ENCODE assay signal across 8 mouse cellular contexts in the genomic region with DNA sequence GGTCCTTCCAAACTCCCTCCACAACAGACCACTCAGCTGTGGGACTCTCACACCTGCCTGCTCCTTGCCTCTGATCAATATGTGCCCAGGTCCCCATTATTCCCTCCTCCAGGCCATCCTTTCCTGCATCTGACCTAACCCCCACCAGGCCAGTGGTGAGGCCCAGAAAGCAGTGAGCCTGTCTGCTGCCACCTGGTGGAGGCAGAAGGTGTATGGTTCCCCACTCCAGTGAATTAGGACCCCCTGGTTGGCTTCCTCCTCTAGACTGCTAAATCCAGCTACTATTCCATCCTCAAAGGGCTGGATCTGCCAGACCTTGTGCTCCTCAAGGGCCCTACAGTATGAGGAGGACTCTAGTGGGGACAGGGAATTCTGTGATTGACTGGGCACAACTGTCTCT.
A peak's percentile ranks its signal among the peaks of the same experiment; 100 is the strongest.
DNase-seq lines count a peak whose midpoint lies in the region; ATAC-seq and TF ChIP-seq lines count a peak whose summit lies in the region.

No protein-coding gene starts in this region.

- H3K9ac ChIP-seq in CH12.LX (ENCODE audit: insufficient read depth, low read depth), result no peak overlapping the region

- in situ Hi-C loops in CH12.LX (cut with MboI; ENCODE audit: low pct_ligation_motif_present, low pct_unique_long_range_greater_than_20kb, low sequenced_read_pairs), result no loop called here

- 0 out of 2 replicates have a peak, but pooled peaks have one; percentile 36 for ATAC-seq in frontal cortex, adult (ENCODE audit: low TSS enrichment)

- TF ChIP-seq EP300 in CH12.LX (IDR thresholded peaks at IDR 0.05; ENCODE audit: low read length), result no peak

- H3K4me3 ChIP-seq in CH12.LX (replicated peaks in 1 of 3; ENCODE audit: low read depth in 2 of 3, low read length in 2 of 3, poor library complexity in 1 of 3), result no peak overlapping the region

- peaks cover 0 to 10% of the 10 kb centered on the region in 2 experiments; a peak in 1 of 4 replicates for H3K4me1 ChIP-seq in CH12.LX (ENCODE audit: control insufficient read depth in 1 of 2, insufficient read depth in 2 of 2)

- DNase-seq in frontal cortex, postnatal 14 days (ENCODE audit: low spot score in 2 of 2), result no peak
- peak; percentile 44 for DNase-seq in CH12.LX (ENCODE audit: extremely low read depth)
- peak; percentile 25 for DNase-seq in c-Kit-positive CD71-negative TER-119-negative erythroid progenitor cells, embryonic 14.5 days (ENCODE audit: low read depth)
- DNase-seq in forelimb bud, embryonic 11.5 days (ENCODE audit: low read depth, low spot score), result peak; percentile 72
- DNase-seq in kidney, postnatal 14 days, result peak; percentile 65
- DNase-seq in lung, postnatal 4 days, result peak; percentile 45 to 61
- peak; percentile 24 to 72 for DNase-seq in spleen, postnatal 4 days (ENCODE audit: low spot score in 2 of 2)

- TF ChIP-seq POLR2A in CH12.LX (IDR thresholded peaks at IDR 0.05; ENCODE audit: low read depth, low read length), result no peak

- dilution Hi-C loops in CH12.LX (cut with MboI; ENCODE audit: extremely low pct_ligation_motif_present, extremely low pct_unique_long_range_greater_than_20kb, low sequenced_read_pairs), result no loop called here

- no peak overlapping the region for H3K27ac ChIP-seq in CH12.LX (ENCODE audit: insufficient read depth, low read depth)

- peak; percentile 45 to 70; a peak in 3 of 4 replicates for TF ChIP-seq CTCF in CH12.LX (conservative IDR thresholded peaks at IDR 0.05 in 1 of 2, IDR thresholded peaks at IDR 0.05 in 1 of 2; ENCODE audit: low read depth in 2 of 2, low read length in 2 of 2)

- H3K79me2 ChIP-seq in CH12.LX (replicated peaks; ENCODE audit: control insufficient read depth, extremely low read depth, insufficient read depth, poor library complexity, severe bottlenecking), result no peaks in the 10 kb centered on the region

- no peaks in the 10 kb centered on the region for H3K27me3 ChIP-seq in CH12.LX (replicated peaks)

- no peaks in the 10 kb centered on the region for H3K9me3 ChIP-seq in CH12.LX (replicated peaks; ENCODE audit: low read length)

- H3K4me2 ChIP-seq in CH12.LX (ENCODE audit: insufficient read depth, low read depth, poor library complexity, severe bottlenecking), result no peak overlapping the region

- H3K36me3 ChIP-seq in CH12.LX (replicated peaks in 1 of 2; ENCODE audit: control insufficient read depth in 1 of 2, insufficient read depth in 1 of 2, low read length in 1 of 2), result peaks cover 2 to 73% of the 10 kb centered on the region in 2 experiments

- peak; percentile 45 for TF ChIP-seq RAD21 in CH12.LX (IDR thresholded peaks at IDR 0.05; ENCODE audit: low read depth, low read length)

TF ChIP-seq in CH12.LX, 34 proteins besides CTCF, POLR2A, EP300 and RAD21:
- no peak for TF ChIP-seq ZKSCAN1 (IDR thresholded peaks at IDR 0.05; ENCODE audit: borderline replicate concordance, low read depth, low read length)
- TF ChIP-seq MAZ (IDR thresholded peaks at IDR 0.05; ENCODE audit: low read depth, low read length), result 0 out of 2 replicates have a peak, but pooled peaks have one; percentile 33
- no peak for TF ChIP-seq MYC (IDR thresholded peaks at IDR 0.05; ENCODE audit: low read depth, low read length)
- TF ChIP-seq GABPA (IDR thresholded peaks at IDR 0.05; ENCODE audit: insufficient replicate concordance, low read depth, low read length), result no peak
- TF ChIP-seq SMC3 (IDR thresholded peaks at IDR 0.05; ENCODE audit: low read depth, low read length), result peak; percentile 79

Comparison
In these comparisons a context has a peak if more than half of its experiments do, and no peak if none do; other contexts are left out.
1. DNase-seq: peak in CH12.LX (single experiment), c-Kit-positive CD71-negative TER-119-negative erythroid progenitor cells, embryonic 14.5 days (single experiment), forelimb bud, embryonic 11.5 days (single experiment), kidney, postnatal 14 days (single experiment), lung, postnatal 4 days (2 of 2) and spleen, postnatal 4 days (2 of 2); none in frontal cortex, postnatal 14 days (0 of 2).